Mouse (Mus musculus) testis, adult 2 months (tissue): ENCODE measurements around the gene Fbxw9. TPM values are rescaled to one million over a fixed set of nuclear protein-coding genes. Genes with fewer than 3 reads are reported as not detected.
A peak's percentile ranks its signal among the peaks of the same experiment; 100 is the strongest.
"Not testable (repeated sequence)": the region's sequence is repeated elsewhere in the genome, so short reads cannot be mapped to it uniquely, and the experiment has no call there.

ENCODE experiments used
- H3K27ac ChIP-seq: fragments of 200-500 bp; 2 replicates; pipeline ENCODE4 v1.5.1; 2012; ENCODE audit warnings: low read depth, low read length; ENCODE audit not compliant: control insufficient read depth, insufficient read depth
- H3K27me3 ChIP-seq: fragments of 200-500 bp; 2 replicates; pipeline ENCODE4 v1.6.1; 2012; ENCODE audit warnings: mild to moderate bottlenecking, low read length, moderate library complexity; ENCODE audit not compliant: control insufficient read depth, insufficient read depth
- H3K36me3 ChIP-seq: fragments of 200-500 bp; 2 replicates; pipeline ENCODE4 v1.6.1; 2012; ENCODE audit warnings: mild to moderate bottlenecking, low read length; ENCODE audit not compliant: control insufficient read depth, insufficient read depth
- H3K4me1 ChIP-seq: fragments of 200-500 bp; 2 replicates; pipeline ENCODE4 v1.6.1; 2012; ENCODE audit warnings: low read length; ENCODE audit not compliant: control insufficient read depth, insufficient read depth
- H3K4me3 ChIP-seq: fragments of 200-500 bp; 2 replicates; pipeline ENCODE4 v1.5.1; 2012; ENCODE audit warnings: low read depth, mild to moderate bottlenecking, low read length, moderate library complexity, mixed read lengths; ENCODE audit not compliant: control insufficient read depth
- CTCF ChIP-seq: fragments of 200-500 bp; IDR thresholded peaks from 2 replicates; pipeline ENCODE4 v1.5.1; 2012; ENCODE audit warnings: low read depth, mild to moderate bottlenecking, inconsistent platforms, low read length, moderate library complexity; ENCODE audit not compliant: control insufficient read depth, insufficient read depth, insufficient replicate concordance
- POLR2A ChIP-seq: fragments of 200-500 bp; IDR thresholded peaks from 2 replicates; pipeline ENCODE4 v1.6.1; 2012; ENCODE audit warnings: low read depth, mild to moderate bottlenecking, inconsistent platforms, low read length, moderate library complexity; ENCODE audit not compliant: control insufficient read depth
- polyA plus RNA-seq: library from polyadenylated mRNA; depleted of rRNA; stranded (reverse); fragments of >200 nt; gene quantifications from 2 replicates; pipeline ENCODE4 v1.2.3, GENCODE M21; 2012

The Fbxw9 gene
- polyA plus RNA-seq, 1 experiment, result 83.8 TPM

DNA sequence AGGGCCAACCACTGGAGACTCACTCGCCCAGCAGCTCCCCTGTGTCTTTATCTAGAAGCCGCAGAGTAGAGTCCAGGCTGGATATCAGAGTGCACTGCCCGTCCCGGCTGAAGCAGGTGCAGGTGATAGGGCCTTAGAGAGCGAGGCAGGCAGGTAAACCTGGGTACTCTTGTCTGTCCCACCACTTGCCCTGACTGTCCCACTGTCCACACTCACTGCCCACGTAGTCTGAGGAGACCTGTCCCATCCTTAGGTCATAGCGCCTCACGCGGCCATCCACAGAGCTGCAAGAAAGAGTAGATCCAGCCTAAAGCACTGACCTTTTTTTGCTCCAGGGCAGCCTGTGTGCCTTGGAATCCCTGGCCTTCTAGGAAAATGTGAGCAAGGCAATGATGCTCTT, 16.1 kb downstream of the Fbxw9 start:
- Histone ChIP-seq H3K27ac (no peak overlapping the region), H3K36me3 (peaks cover 1% of the 10 kb centered on the region; the same call in 1 of the 2 replicates), H3K4me1 (peaks cover 10% of the 10 kb centered on the region), H3K27me3 (no peaks in the 10 kb centered on the region), H3K4me3 (no peak overlapping the region)
- no peak for TF ChIP-seq POLR2A
- TF ChIP-seq CTCF, result peak; percentile 31; the same call in 1 of the 2 replicates

GRCm38 (mm10) chr8:85076993-85077392, 17.1 kb downstream of the Fbxw9 start:
- TF ChIP-seq CTCF, result peak; percentile 95
- TF ChIP-seq POLR2A, result no peak
- Histone ChIP-seq H3K27me3 (no peaks in the 10 kb centered on the region), H3K27ac (no peak overlapping the region), H3K4me3 (no peak overlapping the region), H3K4me1 (peaks cover 10% of the 10 kb centered on the region), H3K36me3 (peaks cover 1% of the 10 kb centered on the region; the same call in 1 of the 2 replicates)

- Histone ChIP-seq H3K4me3 (peak overlapping the region; percentile 93), H3K27me3 (no peaks in the 10 kb centered on the region), H3K36me3 (no peaks in the 10 kb centered on the region; the same call in 1 of the 2 replicates), H3K27ac (peak overlapping the region; percentile 80), H3K4me1 (peaks cover 18% of the 10 kb centered on the region)
- TF ChIP-seq CTCF, result no peak
- no peak for TF ChIP-seq POLR2A
Observed at GRCm38 (mm10) chr8:85080214-85080531, 20.3 kb downstream of the Fbxw9 start.

DNA sequence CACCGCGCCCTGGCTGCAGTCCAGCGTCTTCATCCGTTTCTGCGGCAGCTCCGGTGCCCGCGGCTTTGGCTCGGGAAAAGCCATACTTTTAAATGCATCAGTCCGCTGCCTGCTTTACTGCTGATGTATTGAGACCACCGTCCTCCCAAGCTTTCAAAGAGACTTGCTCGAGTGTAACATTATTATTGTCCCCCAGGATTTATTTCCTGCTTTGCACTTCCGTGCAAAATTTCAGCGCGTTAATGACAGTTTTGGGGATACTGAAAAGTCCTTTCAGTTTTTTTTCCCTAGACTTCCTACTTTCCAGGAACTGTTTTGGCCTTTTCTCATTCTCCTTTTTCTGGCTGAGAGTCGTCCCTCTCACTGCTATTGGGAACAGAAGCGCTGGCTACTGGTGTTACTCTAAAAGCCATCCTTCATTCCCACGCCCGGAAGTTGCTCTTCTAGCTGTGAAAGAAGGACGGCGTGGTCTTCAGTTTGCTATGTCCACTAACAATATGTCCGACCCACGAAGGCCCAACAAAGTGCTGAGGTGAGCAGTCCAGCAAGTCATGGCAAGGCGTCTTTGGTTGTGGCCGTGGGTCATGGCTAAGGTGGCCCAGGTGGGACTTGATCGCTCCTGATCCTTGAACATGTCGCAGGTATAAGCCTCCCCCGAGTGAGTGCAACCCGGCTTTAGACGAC, 20.8 kb downstream of the Fbxw9 start, which contains the start of gene Wdr83os:
TSS of gene Wdr83os (plus strand) at position 209 of the 684 bp plus-strand sequence.
- TF ChIP-seq POLR2A (peak; percentile 38; the same call in 1 of the 2 replicates), CTCF (no peak)
- H3K36me3 ChIP-seq, result no peaks in the 10 kb centered on the region; the same call in 1 of the 2 replicates
- H3K4me3 ChIP-seq, result peak within 1 kb of the TSS; percentile 93
- peaks cover 18% of the 10 kb centered on the region for H3K4me1 ChIP-seq
- H3K27ac ChIP-seq, result peak within 1 kb of the TSS; percentile 80
- no peaks in the 10 kb centered on the region for H3K27me3 ChIP-seq

- Histone ChIP-seq H3K36me3 (no peaks in the 10 kb centered on the region), H3K4me1 (peaks cover 18% of the 10 kb centered on the region), H3K4me3 (peak within 1 kb of the TSS; percentile 93), H3K27me3 (no peaks in the 10 kb centered on the region), H3K27ac (peak within 1 kb of the TSS; percentile 80)
- no peak for TF ChIP-seq CTCF
- 0 out of 2 replicates have a peak, but pooled peaks have one; percentile 7 for TF ChIP-seq POLR2A
Observed at GRCm38 (mm10) chr8:85081216-85081555, 21.3 kb downstream of the Fbxw9 start, which contains the start of gene Wdr83. Gene Wdr83, minus strand, starts transcription at chr8:85081306.

- H3K4me1 ChIP-seq, result peaks cover 18% of the 10 kb centered on the region
- not testable (repeated sequence) for H3K36me3 ChIP-seq, H3K4me3 ChIP-seq, H3K27me3 ChIP-seq, H3K27ac ChIP-seq
Observed at GRCm38 (mm10) chr8:85082169-85082568, 22.3 kb downstream of the Fbxw9 start.

DNA sequence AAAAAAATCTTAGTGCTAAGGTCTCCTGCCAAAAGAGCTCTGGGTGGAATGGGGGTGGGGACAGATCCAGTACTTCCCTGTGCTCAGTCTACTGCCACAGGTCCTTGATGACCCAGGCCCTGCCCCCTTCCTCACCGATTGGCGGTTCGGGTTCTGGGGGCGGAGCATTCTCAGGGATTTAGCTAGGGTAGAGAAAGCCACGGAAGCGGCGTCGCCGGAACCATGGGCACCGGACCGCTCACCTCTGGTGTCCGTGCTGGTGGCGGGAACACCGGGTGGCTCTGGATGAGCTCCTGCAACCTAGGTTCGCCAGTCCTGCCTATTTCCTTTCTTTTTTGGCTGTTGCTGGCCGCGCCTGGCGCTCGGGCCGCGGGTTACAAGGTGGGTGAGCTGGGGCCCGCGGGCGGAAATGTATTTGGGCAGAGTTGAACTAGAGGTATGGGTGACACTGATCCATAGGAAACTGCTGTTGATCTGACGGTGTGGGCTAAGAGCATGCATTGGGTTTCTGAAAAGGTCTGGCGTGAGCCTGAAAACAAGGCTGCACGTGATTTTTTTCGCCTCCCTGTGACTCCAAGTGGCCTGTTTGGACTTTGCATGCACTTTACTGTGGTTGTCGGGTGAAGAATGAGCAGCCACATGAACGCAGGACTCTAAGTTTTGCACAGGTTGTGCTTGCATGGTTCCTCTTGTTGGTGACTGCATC, 23.4 kb downstream of the Fbxw9 start, which contains the start of gene Man2b1:
TSS of gene Man2b1 (plus strand) at position 163 of the 706 bp plus-strand sequence.
- peak; percentile 54; the same call in 1 of the 2 replicates for TF ChIP-seq POLR2A
- TF ChIP-seq CTCF, result 0 out of 2 replicates have a peak, but pooled peaks have one; percentile 6
- Histone ChIP-seq H3K4me1 (peaks cover 18% of the 10 kb centered on the region), H3K4me3 (peak within 1 kb of the TSS; percentile 84), H3K36me3 (no peaks in the 10 kb centered on the region), H3K27ac (0 out of 2 replicates have a peak within 1 kb of the TSS, but pooled peaks have one; percentile 41), H3K27me3 (no peaks in the 10 kb centered on the region)

DNA sequence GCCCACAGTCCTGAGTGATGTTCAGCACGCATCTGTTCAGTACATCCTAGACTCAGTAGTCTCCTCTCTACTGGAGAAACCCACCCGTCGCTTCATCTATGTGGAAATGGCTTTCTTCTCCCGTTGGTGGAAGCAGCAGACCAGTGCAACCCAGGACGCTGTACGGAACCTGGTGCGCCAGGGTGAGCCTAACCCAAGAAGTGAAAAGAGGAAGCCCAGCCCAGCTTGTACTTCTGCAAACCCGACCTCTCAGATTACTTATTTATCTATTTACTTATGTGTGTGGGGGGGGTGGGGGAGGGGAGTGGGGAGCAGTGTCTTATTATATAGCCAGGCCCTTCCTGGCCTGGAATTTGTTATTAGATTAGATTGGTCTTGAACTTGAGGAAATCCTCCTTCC, 24.8 kb downstream of the Fbxw9 start:
- Histone ChIP-seq H3K4me1 (peaks cover 18% of the 10 kb centered on the region), H3K27ac (no peak overlapping the region), H3K36me3 (no peaks in the 10 kb centered on the region), H3K4me3 (no peak overlapping the region), H3K27me3 (no peaks in the 10 kb centered on the region)
- TF ChIP-seq POLR2A, result no peak
- TF ChIP-seq CTCF, result no peak
